Mouse (Mus musculus): ENCODE results near the gene Tagap. TPM values are rescaled to one million over a fixed set of nuclear protein-coding genes. Genes with fewer than 3 reads are reported as not detected.
"Not testable (repeated sequence)": the region's sequence is repeated elsewhere in the genome, so short reads cannot be mapped to it uniquely, and the experiment has no call there.

The Tagap gene
- polyA plus RNA-seq, 1 experiment from 2014 or later, result 0.47 TPM

- DNase-seq (ENCODE audit: low spot score); H3K27ac ChIP-seq (ENCODE audit: low read depth, low read length); H3K4me2 ChIP-seq (ENCODE audit: low read depth, low read length, severe bottlenecking); H3K4me3 ChIP-seq (ENCODE audit: low read depth, low read length); H3K27me3 ChIP-seq (ENCODE audit: control insufficient read depth, insufficient read depth, low read length); H3K4me1 ChIP-seq (replicated peaks; ENCODE audit: control insufficient read depth, insufficient read depth, low read length); H3K9ac ChIP-seq (ENCODE audit: low read length); H3K36me3 ChIP-seq (ENCODE audit: control insufficient read depth, insufficient read depth, low read length); ATAC-seq (replicated peaks; ENCODE audit: low FRiP score); H3K9me3 ChIP-seq (ENCODE audit: control insufficient read depth, low read length): not testable (repeated sequence)
- 87% methylated on average over 1 of the region's 6 CpGs for WGBS
Measured at GRCm38 (mm10) chr17:7969782-7970181, 44.0 kb downstream of the Tagap start.

- not testable (repeated sequence) for ATAC-seq (replicated peaks; ENCODE audit: low FRiP score); H3K36me3 ChIP-seq (ENCODE audit: control insufficient read depth, insufficient read depth, low read length); H3K27ac ChIP-seq (ENCODE audit: low read depth, low read length); H3K27me3 ChIP-seq (ENCODE audit: control insufficient read depth, insufficient read depth, low read length); H3K4me3 ChIP-seq (ENCODE audit: low read depth, low read length); H3K4me1 ChIP-seq (replicated peaks; ENCODE audit: control insufficient read depth, insufficient read depth, low read length); DNase-seq (ENCODE audit: low spot score); H3K9ac ChIP-seq (ENCODE audit: low read length); H3K4me2 ChIP-seq (ENCODE audit: low read depth, low read length, severe bottlenecking); H3K9me3 ChIP-seq (ENCODE audit: control insufficient read depth, low read length)
- WGBS, result 81% methylated on average over 1 of the region's 2 CpGs
Measured at GRCm38 (mm10) chr17:7983484-7983883, 57.7 kb downstream of the Tagap start.

Other genes starting within 250 kb of the Tagap start
- 1.0 and 1.1 TPM in 2 replicates for gene Fndc1, start 98.7 kb upstream of the Tagap start, polyA plus RNA-seq (2014; fragmentation: Nextera tagmentation; extraction: Ambion mirVana)
- gene Rsph3a, start 19.6 kb downstream of the Tagap start, polyA plus RNA-seq (2014; fragmentation: Nextera tagmentation; extraction: Ambion mirVana), result 61.0 and 69.4 TPM in 2 replicates
- 0.21 TPM in 1 of 2 replicates, not detected in the other for gene Gm49673, start 221.8 kb downstream of the Tagap start, polyA plus RNA-seq (2014; fragmentation: Nextera tagmentation; extraction: Ambion mirVana)
- 13.6 and 14.1 TPM in 2 replicates for gene Rnaset2a, start 222.1 kb downstream of the Tagap start, polyA plus RNA-seq (2014; fragmentation: Nextera tagmentation; extraction: Ambion mirVana)
- 49.9 and 55.5 TPM in 2 replicates for gene Fgfr1op, start 239.5 kb downstream of the Tagap start, polyA plus RNA-seq (2014; fragmentation: Nextera tagmentation; extraction: Ambion mirVana)